Mouse (Mus musculus) olfactory bulb, adult 2 months (tissue): ENCODE results near the gene Glb1l2.

Experiments used
- CTCF ChIP-seq: fragments of 200-500 bp; IDR thresholded peaks from 2 replicates; pipeline ENCODE4 v1.5.1; 2012; ENCODE audit warnings: low read depth, mild to moderate bottlenecking, low read length, moderate library complexity; ENCODE audit not compliant: insufficient read depth
- POLR2A ChIP-seq: fragments of 200-500 bp; IDR thresholded peaks from 2 replicates; pipeline ENCODE4 v1.6.1; 2012; ENCODE audit warnings: mild to moderate bottlenecking, low read depth, low read length, moderate library complexity; ENCODE audit not compliant: insufficient read depth

DNA sequence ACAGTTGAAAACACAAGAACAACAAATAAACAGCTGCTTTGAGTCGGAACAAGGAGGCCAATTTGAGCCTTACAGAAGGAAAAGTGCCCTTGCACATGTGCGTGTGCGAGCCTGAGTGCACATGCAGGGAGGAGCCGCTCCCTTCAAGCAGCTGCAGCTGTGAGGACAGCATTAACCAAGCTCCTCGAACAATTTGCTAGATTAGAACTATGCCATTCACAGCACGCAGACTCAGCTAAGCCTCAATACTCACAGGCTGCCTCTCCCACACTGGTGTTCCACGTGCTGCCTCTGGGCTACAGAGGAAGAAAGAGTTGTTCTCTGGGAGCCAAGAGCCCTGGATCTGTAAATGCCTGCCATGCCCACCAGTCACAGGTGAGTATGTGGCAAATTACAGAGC, 84.5 kb downstream of the Glb1l2 start:
- TF ChIP-seq CTCF, result no peak
- no peak for TF ChIP-seq POLR2A
